Mouse (Mus musculus) olfactory bulb, adult 2 months (tissue): ENCODE measurements around the gene Pam.

Experiments
- CTCF ChIP-seq: fragments of 200-500 bp; IDR thresholded peaks from 2 replicates; pipeline ENCODE4 v1.5.1; 2012; ENCODE audit warnings: low read depth, mild to moderate bottlenecking, low read length, moderate library complexity; ENCODE audit not compliant: insufficient read depth
- POLR2A ChIP-seq: fragments of 200-500 bp; IDR thresholded peaks from 2 replicates; pipeline ENCODE4 v1.6.1; 2012; ENCODE audit warnings: mild to moderate bottlenecking, low read depth, low read length, moderate library complexity; ENCODE audit not compliant: insufficient read depth

DNA sequence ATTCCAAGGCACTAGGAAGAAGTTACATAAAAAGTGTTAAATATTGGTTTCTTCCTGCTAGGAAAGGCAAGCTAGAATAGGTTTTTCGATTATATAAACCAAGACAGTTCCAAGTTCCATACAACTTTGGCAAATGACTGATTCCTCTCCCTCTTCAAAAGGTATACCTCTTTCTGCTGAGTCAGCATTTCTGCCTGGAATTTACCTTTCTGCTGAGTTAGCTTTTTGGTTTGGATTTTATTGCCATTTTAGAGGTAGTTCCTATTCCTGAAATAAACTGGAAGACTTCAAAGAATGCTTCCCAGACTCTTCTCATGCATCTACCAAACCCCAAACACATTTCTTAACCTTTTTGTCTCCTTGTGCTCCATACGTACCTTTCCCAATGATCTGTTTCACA lies 327.4 kb downstream of the Pam start:
- TF ChIP-seq POLR2A, result no peak
- TF ChIP-seq CTCF, result no peak
